Mouse (Mus musculus): ENCODE measurements at regions not wholly inside any gene's neighbourhood (a gene's known extent, or its start where the extent isn't known, plus 50 kb on each side); places are given as distances from the start of the nearest gene placed in this dataset.

- H3K9me3 ChIP-seq (ENCODE audit: control insufficient read depth, low read length): no peaks in the 10 kb centered on the region
- H3K4me1 ChIP-seq (ENCODE audit: control insufficient read depth, insufficient read depth, low read length): no peaks in the 10 kb centered on the region
- no peak overlapping the region for H3K9ac ChIP-seq (ENCODE audit: low read depth, low read length)
- 51% methylated on average over 2 of the region's 2 CpGs for WGBS
- H3K4me2 ChIP-seq (ENCODE audit: low read depth, low read length): no peak overlapping the region
- H3K36me3 ChIP-seq (ENCODE audit: control insufficient read depth, insufficient read depth, low read length): no peaks in the 10 kb centered on the region
- peak; percentile 68 for DNase-seq (ENCODE audit: low spot score)
- no peak for ATAC-seq (ENCODE audit: low read depth)
- no peak overlapping the region for H3K27ac ChIP-seq (replicated peaks; ENCODE audit: low read depth, low read length)
- no peak overlapping the region for H3K4me3 ChIP-seq (ENCODE audit: low read depth, low read length)
- H3K27me3 ChIP-seq (replicated peaks; ENCODE audit: control insufficient read depth, insufficient read depth, low read length): no peaks in the 10 kb centered on the region
These were observed 394.7 kb upstream of the Slitrk6 start for GRCm38 (mm10) chr14:111149653-111150052.

GRCm38 (mm10) chr14:111116600-111116999 is 361.7 kb upstream of the Slitrk6 start:
- no peak overlapping the region for H3K4me2 ChIP-seq (ENCODE audit: low read depth, low read length)
- 46% methylated on average over 1 of the region's 1 CpGs for WGBS
- no peaks in the 10 kb centered on the region for H3K9me3 ChIP-seq (ENCODE audit: control insufficient read depth, low read length)

GRCm38 (mm10) chr14:111103579-111103978 is 348.6 kb upstream of the Slitrk6 start:
- no peak overlapping the region for H3K4me3 ChIP-seq (ENCODE audit: low read depth, low read length)
- no peak overlapping the region for H3K27ac ChIP-seq (replicated peaks; ENCODE audit: low read depth, low read length)
- no peaks in the 10 kb centered on the region for H3K9me3 ChIP-seq (ENCODE audit: control insufficient read depth, low read length)
- H3K27me3 ChIP-seq (replicated peaks; ENCODE audit: control insufficient read depth, insufficient read depth, low read length): no peaks in the 10 kb centered on the region
- H3K4me1 ChIP-seq (ENCODE audit: control insufficient read depth, insufficient read depth, low read length): no peaks in the 10 kb centered on the region
- H3K4me2 ChIP-seq (ENCODE audit: low read depth, low read length): no peak overlapping the region
- no peaks in the 10 kb centered on the region for H3K36me3 ChIP-seq (ENCODE audit: control insufficient read depth, insufficient read depth, low read length)
- DNase-seq (ENCODE audit: low spot score) (no peak), ATAC-seq (ENCODE audit: low read depth) (no peak)
- H3K9ac ChIP-seq (ENCODE audit: low read depth, low read length): no peak overlapping the region

More at GRCm38 (mm10) chr14:111116600-111116999, 361.7 kb upstream of the Slitrk6 start:
- Histone ChIP-seq H3K4me1 (ENCODE audit: control insufficient read depth, insufficient read depth, low read length) (no peaks in the 10 kb centered on the region), H3K4me3 (ENCODE audit: low read depth, low read length) (no peak overlapping the region), H3K27ac (replicated peaks; ENCODE audit: low read depth, low read length) (no peak overlapping the region), H3K9ac (ENCODE audit: low read depth, low read length) (no peak overlapping the region), H3K36me3 (ENCODE audit: control insufficient read depth, insufficient read depth, low read length) (no peaks in the 10 kb centered on the region), H3K27me3 (replicated peaks; ENCODE audit: control insufficient read depth, insufficient read depth, low read length) (no peaks in the 10 kb centered on the region)
- no peak for ATAC-seq (ENCODE audit: low read depth)
- no peak for DNase-seq (ENCODE audit: low spot score)

- Histone ChIP-seq H3K4me3 (ENCODE audit: low read depth, low read length) (no peak overlapping the region), H3K4me1 (ENCODE audit: control insufficient read depth, insufficient read depth, low read length) (no peaks in the 10 kb centered on the region), H3K36me3 (ENCODE audit: control insufficient read depth, insufficient read depth, low read length) (no peaks in the 10 kb centered on the region), H3K4me2 (ENCODE audit: low read depth, low read length) (no peak overlapping the region), H3K9me3 (ENCODE audit: control insufficient read depth, low read length) (no peaks in the 10 kb centered on the region), H3K27me3 (replicated peaks; ENCODE audit: control insufficient read depth, insufficient read depth, low read length) (no peaks in the 10 kb centered on the region), H3K27ac (replicated peaks; ENCODE audit: low read depth, low read length) (no peak overlapping the region), H3K9ac (ENCODE audit: low read depth, low read length) (no peak overlapping the region)
- 82% methylated on average over 1 of the region's 1 CpGs for WGBS
- no peak for DNase-seq (ENCODE audit: low spot score)
- no peak for ATAC-seq (ENCODE audit: low read depth)
These were observed 345.3 kb upstream of the Slitrk6 start for GRCm38 (mm10) chr14:111100257-111100656.

GRCm38 (mm10) chr14:111096229-111096628 is 341.3 kb upstream of the Slitrk6 start:
- 88% methylated on average over 5 of the region's 5 CpGs for WGBS
- Histone ChIP-seq H3K9ac (ENCODE audit: low read depth, low read length) (no peak overlapping the region), H3K4me1 (ENCODE audit: control insufficient read depth, insufficient read depth, low read length) (no peaks in the 10 kb centered on the region), H3K27me3 (replicated peaks; ENCODE audit: control insufficient read depth, insufficient read depth, low read length) (no peaks in the 10 kb centered on the region), H3K4me2 (ENCODE audit: low read depth, low read length) (no peak overlapping the region), H3K27ac (replicated peaks; ENCODE audit: low read depth, low read length) (no peak overlapping the region), H3K4me3 (ENCODE audit: low read depth, low read length) (no peak overlapping the region), H3K9me3 (ENCODE audit: control insufficient read depth, low read length) (no peaks in the 10 kb centered on the region), H3K36me3 (ENCODE audit: control insufficient read depth, insufficient read depth, low read length) (no peaks in the 10 kb centered on the region)
- DNase-seq (ENCODE audit: low spot score): no peak
- no peak for ATAC-seq (ENCODE audit: low read depth)

GRCm38 (mm10) chr14:111074517-111074916 is 319.6 kb upstream of the Slitrk6 start:
- Histone ChIP-seq H3K9ac (ENCODE audit: low read depth, low read length) (no peak overlapping the region), H3K36me3 (ENCODE audit: control insufficient read depth, insufficient read depth, low read length) (no peaks in the 10 kb centered on the region), H3K27me3 (replicated peaks; ENCODE audit: control insufficient read depth, insufficient read depth, low read length) (no peaks in the 10 kb centered on the region), H3K4me2 (ENCODE audit: low read depth, low read length) (no peak overlapping the region), H3K27ac (replicated peaks; ENCODE audit: low read depth, low read length) (no peak overlapping the region), H3K4me1 (ENCODE audit: control insufficient read depth, insufficient read depth, low read length) (no peaks in the 10 kb centered on the region), H3K4me3 (ENCODE audit: low read depth, low read length) (no peak overlapping the region), H3K9me3 (ENCODE audit: control insufficient read depth, low read length) (no peaks in the 10 kb centered on the region)
- no peak for DNase-seq (ENCODE audit: low spot score)
- ATAC-seq (ENCODE audit: low read depth): no peak
- WGBS: 83% methylated on average over 5 of the region's 5 CpGs

GRCm38 (mm10) chr14:111073529-111073928 is 318.6 kb upstream of the Slitrk6 start:
- no peaks in the 10 kb centered on the region for H3K9me3 ChIP-seq (ENCODE audit: control insufficient read depth, low read length)
- H3K36me3 ChIP-seq (ENCODE audit: control insufficient read depth, insufficient read depth, low read length): no peaks in the 10 kb centered on the region
- 73% methylated on average over 4 of the region's 4 CpGs for WGBS
- no peak overlapping the region for H3K27ac ChIP-seq (replicated peaks; ENCODE audit: low read depth, low read length)
- no peak overlapping the region for H3K9ac ChIP-seq (ENCODE audit: low read depth, low read length)
- H3K27me3 ChIP-seq (replicated peaks; ENCODE audit: control insufficient read depth, insufficient read depth, low read length): no peaks in the 10 kb centered on the region
- ATAC-seq (ENCODE audit: low read depth): no peak
- no peaks in the 10 kb centered on the region for H3K4me1 ChIP-seq (ENCODE audit: control insufficient read depth, insufficient read depth, low read length)
- no peak overlapping the region for H3K4me2 ChIP-seq (ENCODE audit: low read depth, low read length)
- no peak for DNase-seq (ENCODE audit: low spot score)
- no peak overlapping the region for H3K4me3 ChIP-seq (ENCODE audit: low read depth, low read length)

Measured in embryonic facial prominence, embryonic 14.5 days (tissue).